Mouse (Mus musculus): ENCODE data around the gene Figla.

GRCm38 (mm10) chr6:86009980-86010379 lies 6.0 kb upstream of the Figla start:
- TF ChIP-seq CTCF (IDR thresholded peaks at IDR 0.05; ENCODE audit: low read depth, low read length) (peak; percentile 43; the same call in 1 of the 2 replicates), POLR2A (IDR thresholded peaks at IDR 0.05; ENCODE audit: borderline replicate concordance, low read depth, low read length) (no peak)
